Mouse (Mus musculus): Measurements from ENCODE around the gene Avpi1. TPM values are rescaled to one million over a fixed set of nuclear protein-coding genes. Genes with fewer than 3 reads are reported as not detected.
A peak's percentile ranks its signal among the peaks of the same experiment; 100 is the strongest.

Avpi1 gene
- polyA plus RNA-seq (2015; fragmentation: Nextera tagmentation; extraction: Ambion mirVana), result 6.4 and 8.6 TPM in 2 replicates

- Histone ChIP-seq H3K9ac (peak within 1 kb of the TSS; percentile 81), H3K4me1 (replicated peaks) (peaks cover 22% of the 10 kb centered on the region), H3K27ac (peak within 1 kb of the TSS; percentile 71), H3K36me3 (peaks cover 15% of the 10 kb centered on the region), H3K4me2 (peak within 1 kb of the TSS; percentile 95), H3K9me3 (no peaks in the 10 kb centered on the region), H3K27me3 (peaks cover 27% of the 10 kb centered on the region), H3K4me3 (peak within 1 kb of the TSS; percentile 55)
- under 1% methylated on average over 54 of the region's 54 CpGs for WGBS
- peak; percentile 96 for ATAC-seq (ENCODE audit: low FRiP score)
Observed at GRCm38 (mm10) chr19:42128787-42129508, at the start of gene Avpi1. Gene Avpi1 (minus strand): TSS chr19:42129059.

- no peak overlapping the region for H3K27ac ChIP-seq
- ATAC-seq (ENCODE audit: low FRiP score), result no peak
- H3K9me3 ChIP-seq, result no peaks in the 10 kb centered on the region
- H3K9ac ChIP-seq, result no peak overlapping the region
- 90% methylated on average over 2 of the region's 2 CpGs for WGBS
- peaks cover 20% of the 10 kb centered on the region for H3K4me1 ChIP-seq (replicated peaks)
- no peaks in the 10 kb centered on the region for H3K27me3 ChIP-seq
- peaks cover 40% of the 10 kb centered on the region for H3K36me3 ChIP-seq
- no peak overlapping the region for H3K4me2 ChIP-seq
- no peak overlapping the region for H3K4me3 ChIP-seq
Observed at GRCm38 (mm10) chr19:42177461-42177860, 48.6 kb upstream of the Avpi1 start.

- WGBS, result 85% methylated on average over 7 of the region's 7 CpGs
- ATAC-seq (ENCODE audit: low FRiP score), result no peak
Observed at GRCm38 (mm10) chr19:42176841-42177240, 48.0 kb upstream of the Avpi1 start.

GRCm38 (mm10) chr19:42170025-42170969, 41.4 kb upstream of the Avpi1 start:
- WGBS, result 2% methylated on average over 51 of the region's 56 CpGs
- H3K4me1 ChIP-seq (replicated peaks), result peaks cover 43% of the 10 kb centered on the region
- ATAC-seq (ENCODE audit: low FRiP score), result peak; percentile 91

More at GRCm38 (mm10) chr19:42176841-42177240, 48.0 kb upstream of the Avpi1 start:
- Histone ChIP-seq H3K9me3 (no peaks in the 10 kb centered on the region), H3K9ac (no peak overlapping the region), H3K4me1 (replicated peaks) (peaks cover 25% of the 10 kb centered on the region), H3K36me3 (peaks cover 35% of the 10 kb centered on the region), H3K4me2 (no peak overlapping the region), H3K27ac (no peak overlapping the region), H3K27me3 (no peaks in the 10 kb centered on the region), H3K4me3 (no peak overlapping the region)

GRCm38 (mm10) chr19:42169322-42169975, 40.6 kb upstream of the Avpi1 start:
- Histone ChIP-seq H3K4me3 (no peak overlapping the region), H3K36me3 (no peaks in the 10 kb centered on the region), H3K4me2 (peak overlapping the region; percentile 90), H3K27ac (peak overlapping the region; percentile 70), H3K27me3 (peaks cover 26% of the 10 kb centered on the region), H3K9me3 (no peaks in the 10 kb centered on the region), H3K9ac (peak overlapping the region; percentile 55; the same call in 1 of the 2 replicates), H3K4me1 (replicated peaks) (peaks cover 39% of the 10 kb centered on the region)
- WGBS, result 74% methylated on average over 10 of the region's 10 CpGs
- ATAC-seq (ENCODE audit: low FRiP score), result no peak

More at GRCm38 (mm10) chr19:42170025-42170969, 41.4 kb upstream of the Avpi1 start:
- Histone ChIP-seq H3K9ac (peak overlapping the region; percentile 91), H3K4me2 (peak overlapping the region; percentile 90), H3K36me3 (no peaks in the 10 kb centered on the region), H3K27ac (peak overlapping the region; percentile 66), H3K9me3 (no peaks in the 10 kb centered on the region), H3K27me3 (peaks cover 26% of the 10 kb centered on the region), H3K4me3 (peak overlapping the region; percentile 85)

- no peaks in the 10 kb centered on the region for H3K9me3 ChIP-seq
- H3K27ac ChIP-seq, result no peak overlapping the region
- 71% methylated on average over 9 of the region's 9 CpGs for WGBS
- no peak overlapping the region for H3K9ac ChIP-seq
- no peak overlapping the region for H3K4me3 ChIP-seq
- no peak for ATAC-seq (ENCODE audit: low FRiP score)
- peaks cover 33% of the 10 kb centered on the region for H3K4me1 ChIP-seq (replicated peaks)
- H3K4me2 ChIP-seq, result no peak overlapping the region
- no peaks in the 10 kb centered on the region for H3K36me3 ChIP-seq
- H3K27me3 ChIP-seq, result peaks cover 26% of the 10 kb centered on the region
Observed at GRCm38 (mm10) chr19:42167489-42167888, 38.6 kb upstream of the Avpi1 start.

GRCm38 (mm10) chr19:42166766-42167165, 37.9 kb upstream of the Avpi1 start:
- ATAC-seq (ENCODE audit: low FRiP score), result no peak
- Histone ChIP-seq H3K4me1 (replicated peaks) (peaks cover 27% of the 10 kb centered on the region), H3K9ac (no peak overlapping the region), H3K36me3 (no peaks in the 10 kb centered on the region), H3K9me3 (no peaks in the 10 kb centered on the region), H3K27ac (no peak overlapping the region), H3K4me3 (no peak overlapping the region), H3K4me2 (no peak overlapping the region), H3K27me3 (peaks cover 26% of the 10 kb centered on the region)
- 51% methylated on average over 3 of the region's 3 CpGs for WGBS

- WGBS, result 3% methylated on average over 12 of the region's 12 CpGs
- no peak for ATAC-seq (ENCODE audit: low FRiP score)
- no peak overlapping the region for H3K9ac ChIP-seq
- no peak overlapping the region for H3K27ac ChIP-seq
- H3K9me3 ChIP-seq, result no peaks in the 10 kb centered on the region
- no peak overlapping the region for H3K4me3 ChIP-seq
- peaks cover 21% of the 10 kb centered on the region for H3K4me1 ChIP-seq (replicated peaks)
- peak overlapping the region; percentile 37 for H3K4me2 ChIP-seq
- H3K36me3 ChIP-seq, result no peaks in the 10 kb centered on the region
- H3K27me3 ChIP-seq, result peaks cover 26% of the 10 kb centered on the region
Observed at GRCm38 (mm10) chr19:42166130-42166529, 37.3 kb upstream of the Avpi1 start.

- 26% methylated on average over 7 of the region's 7 CpGs for WGBS
Observed at GRCm38 (mm10) chr19:42164188-42164587, 35.3 kb upstream of the Avpi1 start.

GRCm38 (mm10) chr19:42163764-42164163, 34.9 kb upstream of the Avpi1 start, which contains the start of gene Zfyve27:
Gene Zfyve27 (plus strand): TSS chr19:42163951.
- WGBS, result 78% methylated on average over 5 of the region's 5 CpGs
- no peak within 1 kb of the TSS for H3K4me2 ChIP-seq
- no peak within 1 kb of the TSS for H3K27ac ChIP-seq
- H3K9ac ChIP-seq, result no peak within 1 kb of the TSS
- no peaks in the 10 kb centered on the region for H3K9me3 ChIP-seq
- no peaks in the 10 kb centered on the region for H3K36me3 ChIP-seq
- ATAC-seq (ENCODE audit: low FRiP score), result no peak
- H3K4me1 ChIP-seq (replicated peaks), result peaks cover 16% of the 10 kb centered on the region
- H3K27me3 ChIP-seq, result peaks cover 17% of the 10 kb centered on the region
- H3K4me3 ChIP-seq, result no peak within 1 kb of the TSS

More at GRCm38 (mm10) chr19:42164188-42164587, 35.3 kb upstream of the Avpi1 start:
- Histone ChIP-seq H3K9ac (no peak overlapping the region), H3K4me2 (no peak overlapping the region), H3K4me3 (no peak overlapping the region), H3K36me3 (no peaks in the 10 kb centered on the region), H3K27ac (no peak overlapping the region), H3K27me3 (peaks cover 22% of the 10 kb centered on the region), H3K9me3 (no peaks in the 10 kb centered on the region), H3K4me1 (replicated peaks) (peaks cover 18% of the 10 kb centered on the region)
- ATAC-seq (ENCODE audit: low FRiP score), result no peak

GRCm38 (mm10) chr19:42158246-42159017, 29.6 kb upstream of the Avpi1 start:
- no peaks in the 10 kb centered on the region for H3K9me3 ChIP-seq
- no peak overlapping the region for H3K4me3 ChIP-seq
- no peaks in the 10 kb centered on the region for H3K4me1 ChIP-seq (replicated peaks)
- no peak overlapping the region for H3K9ac ChIP-seq
- H3K4me2 ChIP-seq, result no peak overlapping the region
- H3K27me3 ChIP-seq, result no peaks in the 10 kb centered on the region
- no peak for ATAC-seq (ENCODE audit: low FRiP score)
- WGBS, result 64% methylated on average over 13 of the region's 13 CpGs
- no peaks in the 10 kb centered on the region for H3K36me3 ChIP-seq
- no peak overlapping the region for H3K27ac ChIP-seq
